Mouse (Mus musculus) heart, adult 9 months (tissue): ENCODE measurements around the gene Fa2h.
"Not testable (repeated sequence)": the region's sequence is repeated elsewhere in the genome, so short reads cannot be mapped to it uniquely, and the experiment has no call there.

Source experiments
- DNase-seq, 2 experiments: peaks; one replicate each; pipeline ENCODE4 v3.0.0; 2022; ENCODE audit warnings: low spot score in 2 of 2

The Fa2h gene

GRCm38 (mm10) chr8:111358905-111359304 is 34.7 kb downstream of the Fa2h start:
- no peak for DNase-seq

- no peak for DNase-seq
Observed at GRCm38 (mm10) chr8:111357433-111357832, 36.2 kb downstream of the Fa2h start.

- DNase-seq, result no peak
Observed at GRCm38 (mm10) chr8:111353497-111353896, 40.1 kb downstream of the Fa2h start.

GRCm38 (mm10) chr8:111352289-111352688 is 41.3 kb downstream of the Fa2h start:
- DNase-seq, result no peak

GRCm38 (mm10) chr8:111350577-111350976 is 43.0 kb downstream of the Fa2h start:
- DNase-seq, result no peak

- DNase-seq, result peak; percentile 58 to 74
Observed at GRCm38 (mm10) chr8:111343225-111343624, 50.4 kb downstream of the Fa2h start.

- no peak for DNase-seq
Observed at GRCm38 (mm10) chr8:111340186-111340585, 53.4 kb downstream of the Fa2h start.

GRCm38 (mm10) chr8:111338370-111339208 is 55.0 kb downstream of the Fa2h start:
- DNase-seq, result no peak

GRCm38 (mm10) chr8:111337890-111338347 is 55.7 kb downstream of the Fa2h start, which contains the start of gene Mlkl:
Gene Mlkl (minus strand): TSS chr8:111338177.
- peak; percentile 57 to 66 for DNase-seq

- DNase-seq, result peak; percentile 42 to 46
Observed at GRCm38 (mm10) chr8:111337311-111337889, 56.2 kb downstream of the Fa2h start.

GRCm38 (mm10) chr8:111336692-111337091 is 56.9 kb downstream of the Fa2h start:
- DNase-seq, result no peak

GRCm38 (mm10) chr8:111325222-111325790 is 68.3 kb downstream of the Fa2h start:
- no peak for DNase-seq

- no peak for DNase-seq
Observed at GRCm38 (mm10) chr8:111314729-111315128, 78.9 kb downstream of the Fa2h start.

GRCm38 (mm10) chr8:111313961-111314360 is 79.7 kb downstream of the Fa2h start:
- not testable (repeated sequence) for DNase-seq

GRCm38 (mm10) chr8:111312758-111313162 is 80.9 kb downstream of the Fa2h start:
- DNase-seq, result no peak

- DNase-seq, result not testable (repeated sequence)
Observed at GRCm38 (mm10) chr8:111310006-111310405, 83.6 kb downstream of the Fa2h start.

- DNase-seq, result peak; percentile 25 to 27
Observed at GRCm38 (mm10) chr8:111305031-111305730, 88.4 kb downstream of the Fa2h start.

- no peak for DNase-seq
Observed at GRCm38 (mm10) chr8:111304359-111304758, 89.3 kb downstream of the Fa2h start.

- DNase-seq, result not testable (repeated sequence)
Observed at GRCm38 (mm10) chr8:111303076-111303803, 90.4 kb downstream of the Fa2h start.

GRCm38 (mm10) chr8:111300597-111301546 is 92.8 kb downstream of the Fa2h start:
- no peak for DNase-seq
